Mouse (Mus musculus) gastrocnemius, adult 18-20 months (tissue): ENCODE measurements around the gene Slc45a1. TPM values are rescaled to one million over a fixed set of nuclear protein-coding genes. Genes with fewer than 3 reads are reported as not detected.
"Not testable (repeated sequence)": the region's sequence is repeated elsewhere in the genome, so short reads cannot be mapped to it uniquely, and the experiment has no call there.

Experiments
- DNase-seq: peaks from one replicate; pipeline ENCODE4 v3.0.0; 2021; ENCODE audit warnings: low spot score
- total RNA-seq, 2 experiments: library from RNA; stranded (reverse); gene quantifications; 2 replicates each; pipeline ENCODE4 v1.2.3; 2021

The Slc45a1 gene
- total RNA-seq, 2 experiments from 2014 or later = not detected

GRCm38 (mm10) chr4:150605804-150606203 is 46.2 kb downstream of the Slc45a1 start:
- no peak for DNase-seq

GRCm38 (mm10) chr4:150603366-150604061 is 48.5 kb downstream of the Slc45a1 start:
- no peak for DNase-seq

- no peak for DNase-seq
These were observed 50.5 kb downstream of the Slc45a1 start for GRCm38 (mm10) chr4:150601489-150601888.

- DNase-seq = not testable (repeated sequence)
These were observed 51.5 kb downstream of the Slc45a1 start for GRCm38 (mm10) chr4:150600503-150600902.

- peak; percentile 51 for DNase-seq
These were observed 52.6 kb downstream of the Slc45a1 start for GRCm38 (mm10) chr4:150599119-150599992.

GRCm38 (mm10) chr4:150598686-150599085 is 53.3 kb downstream of the Slc45a1 start:
- no peak for DNase-seq

- no peak for DNase-seq
These were observed 56.0 kb downstream of the Slc45a1 start for GRCm38 (mm10) chr4:150595991-150596390.

- no peak for DNase-seq
These were observed 56.9 kb downstream of the Slc45a1 start for GRCm38 (mm10) chr4:150595071-150595470.

GRCm38 (mm10) chr4:150594298-150594829 is 57.6 kb downstream of the Slc45a1 start:
- DNase-seq = no peak

- no peak for DNase-seq
These were observed 58.3 kb downstream of the Slc45a1 start for GRCm38 (mm10) chr4:150593473-150594217.

- DNase-seq = no peak
These were observed 59.9 kb downstream of the Slc45a1 start for GRCm38 (mm10) chr4:150592087-150592486.

- DNase-seq = no peak
These were observed 60.4 kb downstream of the Slc45a1 start for GRCm38 (mm10) chr4:150591602-150592001.

- DNase-seq = no peak
These were observed 61.2 kb downstream of the Slc45a1 start for GRCm38 (mm10) chr4:150590621-150591282.

- DNase-seq = no peak
These were observed 63.7 kb downstream of the Slc45a1 start for GRCm38 (mm10) chr4:150588300-150588621.

- no peak for DNase-seq
These were observed 64.2 kb downstream of the Slc45a1 start for GRCm38 (mm10) chr4:150587597-150588299.

- DNase-seq = no peak
These were observed 65.7 kb downstream of the Slc45a1 start for GRCm38 (mm10) chr4:150586275-150586674.

GRCm38 (mm10) chr4:150585800-150586199 is 66.2 kb downstream of the Slc45a1 start:
- DNase-seq = no peak

- no peak for DNase-seq
These were observed 68.2 kb downstream of the Slc45a1 start for GRCm38 (mm10) chr4:150583777-150584135.

GRCm38 (mm10) chr4:150582966-150583776 is 68.8 kb downstream of the Slc45a1 start:
- peak; percentile 91 for DNase-seq
